In the genomic region with DNA sequence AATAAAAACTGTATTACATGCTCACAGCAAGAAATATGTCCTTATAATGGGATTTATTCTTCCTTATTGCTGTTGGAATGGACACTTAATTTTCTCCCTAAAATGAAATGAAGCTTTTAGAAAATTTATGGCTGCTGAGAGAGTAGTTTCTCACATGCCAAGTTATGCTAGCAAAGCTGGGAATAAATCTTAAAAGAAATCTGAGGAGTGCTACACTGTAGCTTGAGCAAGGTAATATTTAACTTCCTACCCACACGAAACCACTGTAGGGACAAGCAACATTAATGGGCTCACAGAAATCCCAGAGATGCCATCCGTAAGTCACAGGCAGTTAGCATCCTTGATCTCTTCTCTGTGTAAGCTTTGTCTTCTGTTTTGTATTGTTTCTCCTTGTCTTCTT, we compare ENCODE assay signal across 26 mouse cellular contexts.
DNase-seq lines count a peak whose midpoint lies in the region; ATAC-seq and TF ChIP-seq lines count a peak whose summit lies in the region.
"Had no signal": no experiment of that assay in that cellular context is flagged by ENCODE, and none has a peak within 500 bp of the region (broad histone marks: within the 10 kb centered on the region; RNA-seq: fewer than 3 reads in every experiment).

No protein-coding gene starts in this region.

- peak; percentile 18 for DNase-seq in kidney, adult 2 months
- no peak for DNase-seq in kidney, postnatal 25 days
- DNase-seq in kidney, postnatal 10 days, result no peak
- DNase-seq in neural tube, embryonic 10.5 days (ENCODE audit: extremely low spot score, low spot score), result no peak
- no peak for DNase-seq in frontal cortex, postnatal 10 days (ENCODE audit: low spot score in 2 of 2)
- DNase-seq: adrenal gland, postnatal 10 days; cerebellum, adult 11 months; cerebellum, adult 2 months; cerebellum, adult 9-11 months; cerebellum, postnatal 25 days; embryo, embryonic 11 days; gastrocnemius, postnatal 10 days; gastrocnemius, postnatal 36 days; heart, adult 2 months; heart, postnatal 14 days; heart, postnatal 4 days had no signal

- no peak overlapping the region for H3K4me2 ChIP-seq in kidney, embryonic 15.5 days
- H3K4me2 ChIP-seq in neural tube, embryonic 13.5 days, result no peak overlapping the region
- H3K4me2 ChIP-seq: embryonic facial prominence, embryonic 13.5 days; forebrain, embryonic 12.5 days; forebrain, embryonic 15.5 days; heart, embryonic 13.5 days; hindbrain, embryonic 14.5 days had no signal

- ATAC-seq in kidney, embryonic 15.5 days (replicated peaks; ENCODE audit: low FRiP score), result peak; percentile 85
- ATAC-seq in neural tube, embryonic 13.5 days (ENCODE audit: low read depth), result peak; percentile 63; the same call in 1 of the 2 replicates
- ATAC-seq: forebrain, embryonic 15.5 days had no signal

- H3K27ac ChIP-seq in kidney, adult 2 months (ENCODE audit: insufficient read depth, low read depth, low read length), result no peak overlapping the region; the same call in 1 of the 2 replicates
- no peak overlapping the region for H3K27ac ChIP-seq in kidney, embryonic 15.5 days
- H3K27ac ChIP-seq in neural tube, embryonic 13.5 days (replicated peaks), result no peak overlapping the region
- H3K27ac ChIP-seq: embryonic facial prominence, embryonic 10.5 days; embryonic facial prominence, embryonic 13.5 days; forebrain, embryonic 12.5 days; forebrain, embryonic 15.5 days; heart, adult 2 months; heart, embryonic 10.5 days; heart, embryonic 13.5 days; hindbrain, embryonic 14.5 days had no signal

- H3K9me3 ChIP-seq in kidney, embryonic 15.5 days (replicated peaks), result no peaks in the 10 kb centered on the region
- no peaks in the 10 kb centered on the region for H3K9me3 ChIP-seq in neural tube, embryonic 13.5 days
- H3K9me3 ChIP-seq: embryonic facial prominence, embryonic 10.5 days; embryonic facial prominence, embryonic 13.5 days; forebrain, embryonic 12.5 days; forebrain, embryonic 15.5 days; heart, embryonic 10.5 days; heart, embryonic 13.5 days had no signal

- H3K36me3 ChIP-seq in kidney, adult 2 months (ENCODE audit: control insufficient read depth, insufficient read depth, low read length), result no peaks in the 10 kb centered on the region
- no peaks in the 10 kb centered on the region for H3K36me3 ChIP-seq in kidney, embryonic 15.5 days
- no peaks in the 10 kb centered on the region for H3K36me3 ChIP-seq in neural tube, embryonic 13.5 days
- H3K36me3 ChIP-seq: embryonic facial prominence, embryonic 10.5 days; embryonic facial prominence, embryonic 13.5 days; forebrain, embryonic 12.5 days; forebrain, embryonic 15.5 days; heart, embryonic 10.5 days; heart, embryonic 13.5 days had no signal

- H3K9ac ChIP-seq in kidney, embryonic 15.5 days, result no peak overlapping the region
- no peak overlapping the region for H3K9ac ChIP-seq in neural tube, embryonic 13.5 days
- H3K9ac ChIP-seq: embryonic facial prominence, embryonic 13.5 days; forebrain, embryonic 12.5 days; forebrain, embryonic 15.5 days; heart, embryonic 13.5 days; hindbrain, embryonic 14.5 days had no signal

- H3K27me3 ChIP-seq in kidney, adult 2 months (replicated peaks; ENCODE audit: control insufficient read depth, insufficient read depth, low read length), result no peaks in the 10 kb centered on the region
- H3K27me3 ChIP-seq in kidney, embryonic 15.5 days, result no peaks in the 10 kb centered on the region
- H3K27me3 ChIP-seq in neural tube, embryonic 13.5 days, result no peaks in the 10 kb centered on the region
- H3K27me3 ChIP-seq: embryonic facial prominence, embryonic 13.5 days; forebrain, embryonic 12.5 days; forebrain, embryonic 15.5 days; heart, embryonic 13.5 days had no signal

- H3K4me1 ChIP-seq in kidney, adult 2 months (ENCODE audit: control insufficient read depth, insufficient read depth, low read length), result peaks cover 8% of the 10 kb centered on the region; the same call in 1 of the 2 replicates
- peaks cover 7% of the 10 kb centered on the region; the same call in 1 of the 2 replicates for H3K4me1 ChIP-seq in kidney, embryonic 15.5 days
- H3K4me1 ChIP-seq in neural tube, embryonic 13.5 days (replicated peaks), result no peaks in the 10 kb centered on the region
- H3K4me1 ChIP-seq: embryonic facial prominence, embryonic 10.5 days; embryonic facial prominence, embryonic 13.5 days; forebrain, embryonic 12.5 days; forebrain, embryonic 15.5 days; heart, embryonic 10.5 days; heart, embryonic 13.5 days had no signal

- TF ChIP-seq CTCF in kidney, adult 2 months (conservative IDR thresholded peaks at IDR 0.05; ENCODE audit: insufficient read depth, insufficient read length, low read depth, low read length), result no peak

- TF ChIP-seq POLR2A in kidney, adult 2 months (IDR thresholded peaks at IDR 0.05; ENCODE audit: low read depth, low read length), result no peak

- 24% methylated on average over 2 of the region's 2 CpGs for WGBS in kidney, adult 2 months
- 21% methylated on average over 2 of the region's 2 CpGs for WGBS in kidney, embryonic 15.5 days
- 62% methylated on average over 2 of the region's 2 CpGs for WGBS in neural tube, embryonic 13.5 days

- no peak overlapping the region for H3K4me3 ChIP-seq in kidney, adult 2 months (ENCODE audit: insufficient read depth, low read depth, low read length)
- H3K4me3 ChIP-seq in kidney, embryonic 15.5 days (replicated peaks), result no peak overlapping the region
- H3K4me3 ChIP-seq in neural tube, embryonic 13.5 days, result no peak overlapping the region
- H3K4me3 ChIP-seq: embryonic facial prominence, embryonic 10.5 days; embryonic facial prominence, embryonic 13.5 days; erythroblast, embryonic 14.5 days; forebrain, embryonic 12.5 days; forebrain, embryonic 15.5 days; heart, adult 2 months; heart, embryonic 10.5 days; heart, embryonic 13.5 days had no signal
